Mouse (Mus musculus): Measurements from ENCODE around the gene Rplp1. TPM values are rescaled to one million over a fixed set of nuclear protein-coding genes. Genes with fewer than 3 reads are reported as not detected.
A peak's percentile ranks its signal among the peaks of the same experiment; 100 is the strongest.

Gene Rplp1
- polyA plus RNA-seq, 1 experiment from 2014 or later: 1,342 TPM

GRCm38 (mm10) chr9:61895014-61895413 lies 19.3 kb downstream of the Rplp1 start:
- H3K27ac ChIP-seq (ENCODE audit: low read depth, low read length): no peak overlapping the region
- 87% methylated on average over 8 of the region's 8 CpGs for WGBS
- no peaks in the 10 kb centered on the region for H3K36me3 ChIP-seq (ENCODE audit: control insufficient read depth, insufficient read depth, low read length)

GRCm38 (mm10) chr9:61889855-61890254 lies 24.5 kb downstream of the Rplp1 start:
- no peak for ATAC-seq
- Histone ChIP-seq H3K4me1 (ENCODE audit: control insufficient read depth, insufficient read depth, low read length) (peaks cover 15% of the 10 kb centered on the region), H3K9ac (ENCODE audit: low read length) (no peak overlapping the region), H3K27me3 (replicated peaks; ENCODE audit: control insufficient read depth, insufficient read depth, low read length) (no peaks in the 10 kb centered on the region), H3K4me2 (ENCODE audit: low read length) (no peak overlapping the region), H3K36me3 (ENCODE audit: control insufficient read depth, insufficient read depth, low read length) (no peaks in the 10 kb centered on the region), H3K27ac (ENCODE audit: low read depth, low read length) (no peak overlapping the region), H3K9me3 (replicated peaks; ENCODE audit: control insufficient read depth, low read length) (no peaks in the 10 kb centered on the region), H3K4me3 (ENCODE audit: low read depth, low read length) (no peak overlapping the region)
- peak; percentile 30 for DNase-seq (ENCODE audit: low spot score)
- WGBS: 32% methylated on average over 8 of the region's 8 CpGs

More at GRCm38 (mm10) chr9:61895014-61895413, 19.3 kb downstream of the Rplp1 start:
- H3K9me3 ChIP-seq (replicated peaks; ENCODE audit: control insufficient read depth, low read length): no peaks in the 10 kb centered on the region
- no peak overlapping the region for H3K9ac ChIP-seq (ENCODE audit: low read length)
- DNase-seq (ENCODE audit: low spot score) (no peak), ATAC-seq (no peak)
- H3K4me3 ChIP-seq (ENCODE audit: low read depth, low read length): no peak overlapping the region
- no peaks in the 10 kb centered on the region for H3K27me3 ChIP-seq (replicated peaks; ENCODE audit: control insufficient read depth, insufficient read depth, low read length)
- H3K4me2 ChIP-seq (ENCODE audit: low read length): no peak overlapping the region
- H3K4me1 ChIP-seq (ENCODE audit: control insufficient read depth, insufficient read depth, low read length): peaks cover 6% of the 10 kb centered on the region

GRCm38 (mm10) chr9:61887661-61888379 lies 26.5 kb downstream of the Rplp1 start:
- no peak overlapping the region for H3K4me3 ChIP-seq (ENCODE audit: low read depth, low read length)
- ATAC-seq (peak; percentile 57; the same call in 1 of the 2 replicates), DNase-seq (ENCODE audit: low spot score) (peak; percentile 81)
- peaks cover 18% of the 10 kb centered on the region for H3K4me1 ChIP-seq (ENCODE audit: control insufficient read depth, insufficient read depth, low read length)
- no peak overlapping the region for H3K4me2 ChIP-seq (ENCODE audit: low read length)
- H3K9ac ChIP-seq (ENCODE audit: low read length): no peak overlapping the region
- no peaks in the 10 kb centered on the region for H3K27me3 ChIP-seq (replicated peaks; ENCODE audit: control insufficient read depth, insufficient read depth, low read length)
- no peak overlapping the region for H3K27ac ChIP-seq (ENCODE audit: low read depth, low read length)
- no peaks in the 10 kb centered on the region for H3K36me3 ChIP-seq (ENCODE audit: control insufficient read depth, insufficient read depth, low read length)
- H3K9me3 ChIP-seq (replicated peaks; ENCODE audit: control insufficient read depth, low read length): no peaks in the 10 kb centered on the region
- WGBS: 40% methylated on average over 11 of the region's 11 CpGs

GRCm38 (mm10) chr9:61885964-61886363 lies 28.4 kb downstream of the Rplp1 start:
- WGBS: 91% methylated on average over 7 of the region's 7 CpGs
- Histone ChIP-seq H3K4me2 (ENCODE audit: low read length) (no peak overlapping the region), H3K4me1 (ENCODE audit: control insufficient read depth, insufficient read depth, low read length) (peaks cover 18% of the 10 kb centered on the region), H3K36me3 (ENCODE audit: control insufficient read depth, insufficient read depth, low read length) (no peaks in the 10 kb centered on the region), H3K27ac (ENCODE audit: low read depth, low read length) (no peak overlapping the region), H3K4me3 (ENCODE audit: low read depth, low read length) (no peak overlapping the region), H3K27me3 (replicated peaks; ENCODE audit: control insufficient read depth, insufficient read depth, low read length) (no peaks in the 10 kb centered on the region), H3K9me3 (replicated peaks; ENCODE audit: control insufficient read depth, low read length) (no peaks in the 10 kb centered on the region), H3K9ac (ENCODE audit: low read length) (no peak overlapping the region)
- DNase-seq (ENCODE audit: low spot score) (no peak), ATAC-seq (no peak)

- H3K4me3 ChIP-seq (ENCODE audit: low read depth, low read length): no peak overlapping the region
- H3K36me3 ChIP-seq (ENCODE audit: control insufficient read depth, insufficient read depth, low read length): no peaks in the 10 kb centered on the region
- H3K27me3 ChIP-seq (replicated peaks; ENCODE audit: control insufficient read depth, insufficient read depth, low read length): no peaks in the 10 kb centered on the region
- peaks cover 17% of the 10 kb centered on the region for H3K4me1 ChIP-seq (ENCODE audit: control insufficient read depth, insufficient read depth, low read length)
- no peak overlapping the region for H3K27ac ChIP-seq (ENCODE audit: low read depth, low read length)
- H3K9ac ChIP-seq (ENCODE audit: low read length): no peak overlapping the region
- ATAC-seq: no peak
- WGBS: 52% methylated on average over 13 of the region's 13 CpGs
- no peak overlapping the region for H3K4me2 ChIP-seq (ENCODE audit: low read length)
- peak; percentile 62 for DNase-seq (ENCODE audit: low spot score)
- H3K9me3 ChIP-seq (replicated peaks; ENCODE audit: control insufficient read depth, low read length): no peaks in the 10 kb centered on the region
Observed at GRCm38 (mm10) chr9:61884936-61885335, 29.4 kb downstream of the Rplp1 start.

GRCm38 (mm10) chr9:61884375-61884774 lies 30.0 kb downstream of the Rplp1 start:
- WGBS: 73% methylated on average over 7 of the region's 7 CpGs
- no peak; the same call in 1 of the 2 replicates for ATAC-seq

GRCm38 (mm10) chr9:61882179-61882578 lies 32.2 kb downstream of the Rplp1 start:
- Histone ChIP-seq H3K27ac (ENCODE audit: low read depth, low read length) (no peak overlapping the region), H3K4me3 (ENCODE audit: low read depth, low read length) (no peak overlapping the region), H3K9me3 (replicated peaks; ENCODE audit: control insufficient read depth, low read length) (no peaks in the 10 kb centered on the region), H3K4me1 (ENCODE audit: control insufficient read depth, insufficient read depth, low read length) (peaks cover 22% of the 10 kb centered on the region), H3K27me3 (replicated peaks; ENCODE audit: control insufficient read depth, insufficient read depth, low read length) (no peaks in the 10 kb centered on the region), H3K36me3 (ENCODE audit: control insufficient read depth, insufficient read depth, low read length) (no peaks in the 10 kb centered on the region), H3K9ac (ENCODE audit: low read length) (no peak overlapping the region), H3K4me2 (ENCODE audit: low read length) (no peak overlapping the region)
- ATAC-seq (no peak), DNase-seq (ENCODE audit: low spot score) (no peak)
- WGBS: 74% methylated on average over 3 of the region's 3 CpGs

More at GRCm38 (mm10) chr9:61884375-61884774, 30.0 kb downstream of the Rplp1 start:
- H3K4me2 ChIP-seq (ENCODE audit: low read length): no peak overlapping the region
- H3K9me3 ChIP-seq (replicated peaks; ENCODE audit: control insufficient read depth, low read length): no peaks in the 10 kb centered on the region
- H3K4me3 ChIP-seq (ENCODE audit: low read depth, low read length): no peak overlapping the region
- peaks cover 16% of the 10 kb centered on the region for H3K4me1 ChIP-seq (ENCODE audit: control insufficient read depth, insufficient read depth, low read length)
- peak; percentile 42 for DNase-seq (ENCODE audit: low spot score)
- no peak overlapping the region for H3K9ac ChIP-seq (ENCODE audit: low read length)
- H3K36me3 ChIP-seq (ENCODE audit: control insufficient read depth, insufficient read depth, low read length): no peaks in the 10 kb centered on the region
- no peak overlapping the region for H3K27ac ChIP-seq (ENCODE audit: low read depth, low read length)
- no peaks in the 10 kb centered on the region for H3K27me3 ChIP-seq (replicated peaks; ENCODE audit: control insufficient read depth, insufficient read depth, low read length)

GRCm38 (mm10) chr9:61878889-61879288 lies 35.5 kb downstream of the Rplp1 start:
- Histone ChIP-seq H3K9ac (ENCODE audit: low read length) (no peak overlapping the region), H3K36me3 (ENCODE audit: control insufficient read depth, insufficient read depth, low read length) (no peaks in the 10 kb centered on the region), H3K4me2 (ENCODE audit: low read length) (no peak overlapping the region), H3K9me3 (replicated peaks; ENCODE audit: control insufficient read depth, low read length) (no peaks in the 10 kb centered on the region), H3K4me1 (ENCODE audit: control insufficient read depth, insufficient read depth, low read length) (peaks cover 28% of the 10 kb centered on the region), H3K27me3 (replicated peaks; ENCODE audit: control insufficient read depth, insufficient read depth, low read length) (no peaks in the 10 kb centered on the region), H3K27ac (ENCODE audit: low read depth, low read length) (no peak overlapping the region), H3K4me3 (ENCODE audit: low read depth, low read length) (no peak overlapping the region)
- DNase-seq (ENCODE audit: low spot score) (peak; percentile 84), ATAC-seq (peak; percentile 50; the same call in 1 of the 2 replicates)
- 17% methylated on average over 2 of the region's 2 CpGs for WGBS

- 3% methylated on average over 22 of the region's 22 CpGs for WGBS
- H3K4me1 ChIP-seq (ENCODE audit: control insufficient read depth, insufficient read depth, low read length): peaks cover 39% of the 10 kb centered on the region
- no peak overlapping the region for H3K9ac ChIP-seq (ENCODE audit: low read length)
- no peak overlapping the region for H3K4me2 ChIP-seq (ENCODE audit: low read length)
- H3K27me3 ChIP-seq (replicated peaks; ENCODE audit: control insufficient read depth, insufficient read depth, low read length): no peaks in the 10 kb centered on the region
- H3K27ac ChIP-seq (ENCODE audit: low read depth, low read length): peak overlapping the region; percentile 52; the same call in 1 of the 2 replicates
- H3K4me3 ChIP-seq (ENCODE audit: low read depth, low read length): no peak overlapping the region
- ATAC-seq: peak; percentile 63
- H3K36me3 ChIP-seq (ENCODE audit: control insufficient read depth, insufficient read depth, low read length): no peaks in the 10 kb centered on the region
- DNase-seq (ENCODE audit: low spot score): peak; percentile 89
- H3K9me3 ChIP-seq (replicated peaks; ENCODE audit: control insufficient read depth, low read length): no peaks in the 10 kb centered on the region
Observed at GRCm38 (mm10) chr9:61877373-61878112, 36.8 kb downstream of the Rplp1 start.
